Mouse (Mus musculus) left cerebral cortex, postnatal 25 days (tissue): ENCODE data around the gene Slc22a20. TPM values are rescaled to one million over a fixed set of nuclear protein-coding genes. Genes with fewer than 3 reads are reported as not detected.

Experiments used
- DNase-seq, 2 experiments: peaks; one replicate each; pipeline ENCODE4 v3.0.0; 2022; ENCODE audit warnings: low spot score in 2 of 2, mixed read lengths in 1 of 2
- intact Hi-C: fragments of 180-260 bp; cut with DNase I; formaldehyde crosslinking; loops from one replicate; pipeline ENCODE4 v1.15.1; 2025
- total RNA-seq, 2 experiments: library from RNA; stranded (reverse); gene quantifications; 2 replicates each; pipeline ENCODE4 v1.2.3; 2021

The Slc22a20 gene
- total RNA-seq, 2 experiments from 2014 or later: not detected

GRCm38 (mm10) chr19:5935266-5935665 is 50.7 kb downstream of the Slc22a20 start:
- intact Hi-C loops: no loop called here
- DNase-seq: no peak

DNA sequence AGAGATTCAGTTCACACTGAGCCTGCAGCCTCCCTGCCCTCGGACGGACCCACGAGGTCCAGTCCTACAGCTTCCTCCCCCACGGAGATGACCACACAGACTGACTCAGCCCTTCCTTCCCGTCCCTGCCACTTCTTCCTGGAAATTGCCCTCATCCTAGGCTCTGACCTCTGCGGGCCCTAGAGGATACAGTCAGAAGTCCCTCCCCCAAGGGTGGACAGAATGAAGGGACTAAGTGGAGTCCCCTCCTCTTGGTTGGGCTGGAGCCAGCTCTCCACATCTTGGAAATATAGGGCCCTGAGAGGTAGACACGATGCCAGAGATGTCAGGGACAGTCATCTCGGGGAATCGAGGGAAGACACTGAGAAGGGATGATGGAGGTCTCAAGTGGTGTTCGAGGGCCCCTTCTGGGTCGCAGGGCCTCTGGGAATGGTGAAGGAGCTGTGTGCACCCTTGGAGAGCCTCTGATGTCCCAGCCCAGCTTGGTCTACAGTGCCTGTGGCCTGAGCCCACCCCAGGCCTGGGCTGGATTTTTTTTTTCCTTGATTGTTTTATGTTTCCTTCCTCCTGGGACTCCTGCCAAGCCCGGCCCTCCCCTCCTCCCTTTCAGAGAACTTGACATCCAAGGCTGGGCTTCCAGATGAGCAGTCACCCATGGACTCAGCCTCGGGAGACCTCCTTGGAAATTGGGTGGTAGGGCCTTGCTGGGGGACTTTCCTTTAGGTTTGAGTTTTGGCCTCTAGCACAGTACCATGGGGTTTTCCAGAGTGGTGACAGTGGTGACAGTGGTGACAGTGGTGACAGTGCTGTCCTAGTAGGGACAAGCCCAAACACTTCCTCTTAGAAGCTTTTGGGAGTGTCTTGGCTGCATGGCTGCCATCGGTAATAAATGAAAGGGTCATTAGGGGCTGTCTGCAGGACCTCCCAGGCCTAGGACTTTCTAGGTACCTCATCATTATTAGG is 56.0 kb downstream of the Slc22a20 start:
- DNase-seq: no peak
- intact Hi-C loops: no loop called here

DNA sequence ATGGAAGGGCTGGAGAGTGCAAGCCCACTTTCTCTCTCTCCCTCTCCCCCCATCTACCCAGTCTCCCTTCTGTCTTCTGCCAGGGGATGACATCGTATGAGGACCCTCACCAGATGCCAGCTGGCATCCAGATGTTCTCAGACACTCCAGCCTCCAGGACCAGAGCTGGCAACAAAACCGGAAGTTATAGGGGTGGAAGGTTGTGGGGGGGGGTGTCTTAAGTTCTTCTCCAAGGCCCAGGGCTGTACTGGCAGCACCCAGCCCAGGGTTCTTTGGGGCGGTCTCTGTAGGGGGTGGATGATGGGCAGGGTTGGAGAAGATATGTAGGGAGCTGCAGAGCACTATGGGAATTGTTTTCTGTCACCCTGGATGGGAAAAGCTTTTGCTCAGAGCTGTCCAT is 57.4 kb downstream of the Slc22a20 start:
- intact Hi-C loops: no loop called here
- DNase-seq: no peak

DNA sequence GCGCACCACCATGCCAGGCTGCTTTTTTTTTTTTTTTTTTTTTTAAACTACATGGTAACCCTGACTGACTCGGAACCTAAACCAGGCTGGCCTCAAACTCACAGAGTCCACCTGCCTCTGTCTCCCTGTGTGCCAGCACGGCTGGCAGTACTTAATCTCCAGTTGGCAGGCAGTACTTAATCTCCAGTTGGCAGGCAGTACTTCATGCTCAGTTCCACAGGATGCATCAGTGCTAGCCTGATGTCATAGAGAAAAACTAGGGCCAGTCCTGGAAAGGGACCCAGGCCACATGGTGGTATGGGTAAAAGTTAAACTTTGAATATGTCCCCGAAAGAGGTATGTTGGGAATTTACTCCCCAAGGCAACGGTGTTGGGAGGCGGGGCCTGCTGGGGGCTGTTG is 57.8 kb downstream of the Slc22a20 start:
- intact Hi-C loops: no loop called here
- DNase-seq: no peak

DNA sequence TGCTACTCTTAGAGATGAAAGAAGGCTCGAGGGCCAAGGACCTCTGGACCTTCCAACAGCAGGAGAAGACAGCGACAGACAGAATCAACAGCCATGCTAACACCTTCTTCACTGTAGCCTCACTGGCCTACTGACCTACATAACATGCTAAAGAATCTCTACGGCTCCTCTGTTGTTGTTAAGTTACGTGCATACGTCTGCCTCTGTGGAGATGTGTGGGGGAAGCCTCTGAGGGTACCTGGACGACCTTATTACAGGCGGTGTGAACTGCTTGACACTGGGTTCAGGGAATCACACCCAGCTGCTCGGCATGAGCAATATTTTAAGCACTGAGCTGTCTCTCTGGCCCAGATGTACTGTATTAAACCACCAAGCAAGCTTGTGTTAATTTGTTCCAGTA is 58.4 kb downstream of the Slc22a20 start:
- intact Hi-C loops: no loop called here
- DNase-seq: no peak

GRCm38 (mm10) chr19:5927026-5927425 is 58.9 kb downstream of the Slc22a20 start:
- intact Hi-C loops: no loop called here
- no peak for DNase-seq

- intact Hi-C loops: loop anchor here (2.0 kb wide), 1 partner anchor 89 kb away; the partner anchor contains the start of gene Capn1
- DNase-seq: no peak
These were observed 60.6 kb downstream of the Slc22a20 start for GRCm38 (mm10) chr19:5925311-5925855.

GRCm38 (mm10) chr19:5924713-5925093 is 61.2 kb downstream of the Slc22a20 start, which contains the start of gene Cdc42ep2:
Cdc42ep2 (minus strand) TSS chr19:5924816.
- peak; percentile 87 to 95 for DNase-seq
- intact Hi-C loops: loop anchor here (1.0 to 5.0 kb wide), 3 partner anchors 32 to 118 kb away; partner anchors contain the start of gene Capn1

GRCm38 (mm10) chr19:5923990-5924712 is 61.8 kb downstream of the Slc22a20 start:
- intact Hi-C loops: loop anchor here (1.0 to 5.0 kb wide), 3 partner anchors 32 to 118 kb away; partner anchors contain the start of gene Capn1
- DNase-seq: peak; percentile 88 to 89

- intact Hi-C loops: loop anchor here (5.0 kb wide), 1 partner anchor 119 kb away; no protein-coding TSS in a partner anchor
These were observed 63.0 kb downstream of the Slc22a20 start for GRCm38 (mm10) chr19:5922963-5923362.

DNA sequence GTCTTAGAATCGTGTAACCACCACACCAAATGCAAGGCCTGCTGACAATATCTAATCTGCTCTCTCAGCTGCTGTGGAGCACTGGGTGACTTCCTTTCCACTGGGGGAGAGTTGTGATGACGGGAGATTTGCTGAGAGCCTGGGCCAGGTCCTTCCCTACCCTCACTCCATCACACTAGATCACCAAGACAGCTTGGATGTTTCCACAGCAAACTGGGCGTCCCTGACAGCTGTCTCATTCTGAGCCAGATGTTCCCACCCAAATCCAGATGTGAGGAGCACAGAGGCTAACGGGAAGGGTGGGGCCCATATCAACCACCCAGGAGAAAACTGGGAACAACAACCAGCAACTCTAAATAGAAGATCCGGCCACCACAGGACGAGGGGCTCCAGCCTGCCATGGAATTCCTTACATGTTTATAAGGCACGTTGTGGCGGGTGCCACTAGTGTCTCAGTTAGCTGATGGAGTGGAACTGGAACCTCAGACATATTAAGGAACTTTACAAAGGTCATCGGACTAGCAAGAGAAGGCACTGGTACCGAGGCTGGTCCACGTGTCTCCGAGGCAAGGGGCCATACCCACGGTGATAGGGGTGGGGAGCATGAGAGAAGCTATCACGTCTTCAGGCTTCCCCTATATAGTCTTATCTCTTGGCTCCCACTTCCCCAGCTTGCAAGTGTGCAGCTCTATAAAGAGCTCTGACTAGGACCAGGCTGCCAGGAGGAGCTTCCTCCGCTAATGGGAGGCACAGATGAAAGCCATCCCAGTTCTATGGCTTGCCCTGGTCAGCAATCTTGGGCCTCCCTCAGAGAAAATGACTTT is 63.6 kb downstream of the Slc22a20 start:
- intact Hi-C loops: loop anchor here (5.0 kb wide), 1 partner anchor 120 kb away; no protein-coding TSS in a partner anchor
- DNase-seq: no peak

More at GRCm38 (mm10) chr19:5922963-5923362, 63.0 kb downstream of the Slc22a20 start:
- DNase-seq: no peak

DNA sequence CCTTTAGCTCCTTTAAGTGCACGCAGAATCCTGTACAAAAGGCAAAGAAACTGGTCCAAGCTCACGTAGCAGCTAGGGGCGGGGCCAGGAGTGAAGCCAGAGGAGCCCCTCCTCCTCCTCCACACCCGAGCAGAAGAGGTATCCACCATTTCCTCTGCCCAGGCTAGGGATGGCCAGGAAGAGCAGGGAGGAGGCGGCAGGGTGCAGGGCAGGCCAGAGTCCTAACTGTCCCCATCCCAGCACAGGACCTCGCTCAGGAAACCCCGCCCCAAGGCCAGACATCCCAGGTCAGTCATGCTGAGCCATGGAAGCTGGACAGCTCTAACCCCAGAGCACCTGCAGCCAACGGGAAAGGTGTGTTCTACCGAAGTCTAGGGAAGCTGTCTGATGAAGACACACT is 64.2 kb downstream of the Slc22a20 start:
- no peak for DNase-seq
- intact Hi-C loops: loop anchor here (5.0 kb wide), 1 partner anchor 121 kb away; no protein-coding TSS in a partner anchor

Other genes with a start within 250 kb of the Slc22a20 start
- 10 to 100 TPM; 27.0 to 31.6 TPM for gene Ltbp3, start 245.2 kb downstream of the Slc22a20 start, total RNA-seq
- gene Scyl1, start 214.7 kb downstream of the Slc22a20 start, total RNA-seq: 10 to 100 TPM; 82.0 to 86.8 TPM
- gene Frmd8, start 110.9 kb downstream of the Slc22a20 start, total RNA-seq: 10 to 100 TPM in 1 of 2 experiments, 1 to 10 TPM in 1; 9.5 to 14.6 TPM
- 1 to 10 TPM; 2.5 to 3.0 TPM for gene Slc25a45, start 108.3 kb downstream of the Slc22a20 start, total RNA-seq
- 1 to 10 TPM; 4.5 to 5.5 TPM for gene Tigd3, start 92.0 kb downstream of the Slc22a20 start, total RNA-seq
- 10 to 100 TPM; 84.1 to 96.1 TPM for gene Dpf2, start 73.1 kb downstream of the Slc22a20 start, total RNA-seq
- 1 to 10 TPM; 6.2 to 6.6 TPM for gene Cdc42ep2, start 61.3 kb downstream of the Slc22a20 start, total RNA-seq
- gene Pola2, start 21.9 kb downstream of the Slc22a20 start, total RNA-seq: 1 to 10 TPM; 3.8 to 5.6 TPM
- gene Capn1, start 29.8 kb upstream of the Slc22a20 start, total RNA-seq: 10 to 100 TPM; 17.5 to 18.5 TPM
- 10 to 100 TPM; 45.4 to 49.5 TPM for gene Syvn1, start 60.4 kb upstream of the Slc22a20 start, total RNA-seq
- 10 to 100 TPM; 45.1 to 47.0 TPM for gene Mrpl49, start 71.6 kb upstream of the Slc22a20 start, total RNA-seq
- gene Fau, start 71.7 kb upstream of the Slc22a20 start, total RNA-seq: 100 to 1,000 TPM; 593 to 625 TPM
- 10 to 100 TPM; 33.4 to 38.1 TPM for gene Znhit2, start 75.0 kb upstream of the Slc22a20 start, total RNA-seq
- gene Tm7sf2, start 82.2 kb upstream of the Slc22a20 start, total RNA-seq: 10 to 100 TPM; 24.9 to 25.2 TPM
- gene Vps51, start 91.1 kb upstream of the Slc22a20 start, total RNA-seq: 10 to 100 TPM; 71.9 to 77.6 TPM
- not detected for gene Tmem262, start 93.9 kb upstream of the Slc22a20 start, total RNA-seq
- under 1 TPM; 0.53 to 0.55 TPM for gene Gm28374, start 96.1 kb upstream of the Slc22a20 start, total RNA-seq
- gene Zfpl1, start 98.8 kb upstream of the Slc22a20 start, total RNA-seq: 10 to 100 TPM; 36.5 to 37.2 TPM
- gene Cdca5, start 98.8 kb upstream of the Slc22a20 start, total RNA-seq: under 1 TPM; 0.18 to 0.34 TPM
- gene AC131692.1, start 108.3 kb upstream of the Slc22a20 start, total RNA-seq: not detected
- under 1 TPM in 1 of 2 experiments, not detected in 1; 0.21 TPM for gene Naaladl1, start 119.6 kb upstream of the Slc22a20 start, total RNA-seq
- gene Sac3d1, start 132.5 kb upstream of the Slc22a20 start, total RNA-seq: 10 to 100 TPM; 23.7 to 25.0 TPM
- 10 to 100 TPM; 36.2 to 43.6 TPM for gene Snx15, start 142.2 kb upstream of the Slc22a20 start, total RNA-seq
- under 1 TPM in 1 of 2 experiments, not detected in 1; 0.71 TPM for gene Batf2, start 154.8 kb upstream of the Slc22a20 start, total RNA-seq
- 10 to 100 TPM; 71.5 to 76.8 TPM for gene Arl2, start 155.4 kb upstream of the Slc22a20 start, total RNA-seq
- gene Majin, start 198.2 kb upstream of the Slc22a20 start, total RNA-seq: under 1 TPM in 1 of 2 experiments, not detected in 1; 0.53 TPM
- gene Gpha2, start 240.2 kb upstream of the Slc22a20 start, total RNA-seq: not detected
- gene Ppp2r5b, start 249.7 kb upstream of the Slc22a20 start, total RNA-seq: 100 to 1,000 TPM; 153 to 165 TPM